Mouse (Mus musculus): ENCODE measurements around the gene Ralgps1.

DNA sequence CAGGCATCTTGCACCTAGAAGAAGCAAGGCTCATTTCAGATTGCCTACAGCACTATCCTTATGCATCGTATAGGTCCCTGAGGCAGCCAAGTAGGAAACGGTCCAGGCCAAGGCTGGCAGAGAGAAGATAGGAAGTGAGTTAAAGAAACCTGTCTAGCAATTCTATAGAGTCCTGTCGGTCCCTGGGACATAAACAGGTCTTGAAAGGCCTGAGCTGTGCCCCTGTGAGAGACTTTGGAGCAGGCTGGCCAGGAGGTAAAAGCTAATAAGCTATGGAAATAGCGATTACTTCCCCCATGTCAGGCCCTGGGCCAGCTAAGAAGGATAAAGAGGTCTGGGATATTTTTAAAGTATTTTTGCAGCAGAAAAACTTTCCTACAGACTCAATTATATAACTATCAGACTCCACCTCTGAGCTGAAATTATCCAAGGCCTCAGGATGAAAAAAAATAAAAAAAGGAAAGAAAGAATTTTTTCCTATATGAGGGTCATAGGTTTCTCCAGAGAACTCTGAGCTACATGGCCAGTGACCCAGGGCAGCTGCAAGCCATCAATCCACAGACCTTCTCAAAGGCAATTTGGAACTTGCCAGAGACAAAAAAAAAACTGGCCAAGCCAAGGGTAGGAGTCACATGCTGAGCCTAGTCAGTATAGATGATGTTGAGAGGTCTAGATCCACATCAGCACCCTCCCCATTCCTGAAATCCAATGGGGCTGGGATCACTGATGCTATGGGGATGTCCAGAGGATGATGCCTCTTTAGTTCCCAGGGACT lies 98.4 kb downstream of the Ralgps1 start:
- TF ChIP-seq POLR2A (IDR thresholded peaks at IDR 0.05; ENCODE audit: control insufficient read depth, extremely low read depth, insufficient read depth, low read length, poor library complexity) (no peak), CTCF (IDR thresholded peaks at IDR 0.05; ENCODE audit: borderline replicate concordance, control insufficient read depth, extremely low read depth, insufficient read depth, low read length, poor library complexity) (no peak)

Data from thymus, adult 2 months (tissue).